Mouse (Mus musculus) megakaryocyte, adult 5-6 weeks (primary cell): ENCODE data around the gene Mars. TPM values are rescaled to one million over a fixed set of nuclear protein-coding genes. Genes with fewer than 3 reads are reported as not detected.
"Not testable (repeated sequence)": the region's sequence is repeated elsewhere in the genome, so short reads cannot be mapped to it uniquely, and the experiment has no call there.

Experiments
- ATAC-seq: 2 replicates; pipeline ENCODE4 v1.8.0; 2016; ENCODE audit warnings: mild to moderate bottlenecking, inconsistent platforms; ENCODE audit not compliant: poor library complexity, severe bottlenecking
- total RNA-seq, 2 experiments: library from RNA; stranded (forward) in 1 of 2; stranded (reverse) in 1 of 2; fragments of 153-499, 151-499 nt in 1 of 2; fragments of 221-1000, 200-1000 nt in 1 of 2; gene quantifications; 2 replicates each; pipeline versions ENCODE4 v1.2.3 to v1.2.4; 2015 to 2017

The Mars gene
- total RNA-seq, 2 experiments from 2014 or later: 38.4 to 95.2 TPM

DNA sequence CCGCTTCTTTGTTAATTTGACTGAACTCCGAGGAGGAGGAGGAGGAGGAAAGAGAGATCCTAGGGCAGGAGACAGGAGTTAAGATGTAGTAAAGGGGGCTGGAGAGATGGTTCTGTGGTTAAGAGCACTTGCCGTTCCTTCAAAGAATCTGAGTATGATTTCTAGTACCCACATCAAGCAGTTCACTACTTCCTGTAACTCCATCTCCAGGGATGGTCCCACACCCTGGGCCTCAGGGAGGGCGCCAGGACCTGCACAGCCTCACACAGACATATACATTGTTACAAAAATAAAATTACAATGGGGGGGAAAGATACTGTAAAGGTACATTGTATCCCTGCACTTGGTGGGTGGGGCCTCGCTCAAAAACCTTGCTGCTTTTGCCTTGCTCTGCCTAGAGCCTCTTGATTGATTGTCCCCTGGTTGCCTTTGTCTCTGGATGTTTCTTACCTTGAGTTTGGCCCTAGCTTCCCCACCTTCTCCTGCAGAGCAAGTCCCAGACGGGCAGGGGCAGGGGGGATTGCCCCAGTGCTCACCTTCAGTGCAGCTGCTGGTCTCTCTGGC is 26.0 kb upstream of the Mars start:
- ATAC-seq: no peak

DNA sequence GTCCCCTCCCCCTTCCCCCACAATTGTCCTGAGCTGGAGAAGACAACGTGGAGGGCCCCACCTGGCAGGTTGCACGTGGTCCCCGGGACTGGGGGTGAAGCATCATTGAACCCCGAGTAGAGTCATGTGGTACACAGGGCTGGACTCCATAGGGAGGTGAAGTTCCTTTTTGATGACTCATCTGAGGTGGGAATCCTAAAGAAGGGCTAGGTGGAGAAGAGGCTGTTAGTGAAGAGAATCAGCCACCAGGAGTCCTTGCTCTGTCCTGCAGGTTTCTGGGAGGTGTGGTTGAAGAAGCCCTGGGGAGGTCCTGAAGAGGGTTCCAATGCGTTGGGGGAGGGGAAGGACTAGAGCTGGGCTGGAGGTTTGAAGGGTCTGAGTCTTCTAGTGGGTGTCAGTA is 25.4 kb upstream of the Mars start:
- no peak for ATAC-seq

DNA sequence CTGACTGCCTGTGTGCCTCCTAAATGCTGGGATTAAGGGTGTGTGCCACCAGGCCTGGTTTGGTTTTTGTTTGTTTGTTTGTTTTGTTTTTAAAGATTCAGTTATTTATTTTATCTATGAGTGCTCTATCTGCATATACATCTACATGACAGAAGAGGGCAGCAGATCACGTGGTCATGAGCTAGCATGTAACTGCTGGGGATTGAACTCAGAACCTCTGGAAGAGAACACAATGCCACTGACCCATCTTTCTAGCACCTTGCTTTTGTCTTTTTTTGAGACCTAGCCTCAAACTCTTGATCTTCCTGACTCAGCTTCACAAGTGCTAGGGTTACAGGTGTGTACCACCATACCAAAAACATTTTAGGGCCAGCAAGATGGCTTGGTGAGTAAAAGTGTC is 23.7 kb upstream of the Mars start:
- ATAC-seq: no peak

- peak; percentile 58 for ATAC-seq
These were observed 21.6 kb upstream of the Mars start for GRCm38 (mm10) chr10:127333152-127333551.

DNA sequence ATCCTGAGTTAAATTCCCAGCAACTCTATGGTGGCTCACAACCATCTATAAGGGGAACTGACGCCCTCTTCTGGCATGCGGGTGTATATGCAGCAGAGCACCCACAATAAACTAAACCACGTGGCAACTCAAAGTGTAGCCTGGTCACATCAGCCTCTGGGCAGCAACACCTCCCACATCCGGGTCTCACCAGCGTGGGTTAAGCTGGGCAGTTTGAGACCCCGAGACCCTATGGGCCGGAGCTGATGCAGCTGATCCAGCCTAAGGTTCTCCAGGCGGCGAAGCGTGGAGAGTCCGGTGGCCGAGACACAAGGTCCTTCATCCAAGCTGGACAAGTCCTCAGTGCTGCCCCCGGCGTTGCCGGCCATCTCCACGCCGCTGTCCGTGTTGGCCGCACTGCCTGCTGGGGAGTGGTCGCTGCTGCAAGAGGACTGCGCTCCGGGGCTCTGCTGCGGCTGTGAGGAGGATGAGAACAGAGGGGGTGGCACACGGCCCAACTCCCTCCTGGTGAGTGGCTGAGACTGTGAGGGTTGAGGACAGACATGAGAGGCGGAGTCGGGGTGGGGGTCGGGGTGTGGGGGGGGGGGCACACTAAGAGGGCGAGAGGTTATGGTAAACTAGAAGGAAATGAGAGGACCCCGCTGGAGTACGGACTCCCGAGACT is 20.8 kb upstream of the Mars start:
- peak; percentile 31; the same call in 1 of the 2 replicates for ATAC-seq

GRCm38 (mm10) chr10:127330212-127330611 is 18.6 kb upstream of the Mars start:
- no peak for ATAC-seq

GRCm38 (mm10) chr10:127327461-127328145 is 16.0 kb upstream of the Mars start:
- ATAC-seq: no peak

GRCm38 (mm10) chr10:127326828-127327227 is 15.2 kb upstream of the Mars start:
- ATAC-seq: no peak

- ATAC-seq: no peak
These were observed 14.6 kb upstream of the Mars start for GRCm38 (mm10) chr10:127326017-127326801.

- ATAC-seq: no peak
These were observed 13.9 kb upstream of the Mars start for GRCm38 (mm10) chr10:127325454-127326016.

DNA sequence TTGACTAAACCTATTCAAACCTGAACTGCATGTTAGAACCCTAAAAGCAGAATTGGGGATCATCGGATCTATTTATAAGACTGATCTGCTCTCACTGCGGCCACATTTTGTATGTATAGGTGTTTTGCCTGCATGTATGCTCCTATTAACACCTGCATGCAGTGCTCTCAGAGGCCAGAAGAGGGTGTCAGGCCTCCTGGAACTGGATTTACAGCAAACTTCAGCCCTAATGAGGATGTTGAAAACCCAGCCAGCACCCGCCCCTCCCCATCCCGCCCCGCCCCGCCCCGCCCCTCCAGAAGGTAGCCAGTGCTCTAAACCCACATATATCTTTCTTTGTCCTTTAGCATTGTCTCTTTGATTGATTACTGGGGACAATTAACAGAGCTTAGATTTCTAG is 12.9 kb upstream of the Mars start:
- ATAC-seq: peak; percentile 73

DNA sequence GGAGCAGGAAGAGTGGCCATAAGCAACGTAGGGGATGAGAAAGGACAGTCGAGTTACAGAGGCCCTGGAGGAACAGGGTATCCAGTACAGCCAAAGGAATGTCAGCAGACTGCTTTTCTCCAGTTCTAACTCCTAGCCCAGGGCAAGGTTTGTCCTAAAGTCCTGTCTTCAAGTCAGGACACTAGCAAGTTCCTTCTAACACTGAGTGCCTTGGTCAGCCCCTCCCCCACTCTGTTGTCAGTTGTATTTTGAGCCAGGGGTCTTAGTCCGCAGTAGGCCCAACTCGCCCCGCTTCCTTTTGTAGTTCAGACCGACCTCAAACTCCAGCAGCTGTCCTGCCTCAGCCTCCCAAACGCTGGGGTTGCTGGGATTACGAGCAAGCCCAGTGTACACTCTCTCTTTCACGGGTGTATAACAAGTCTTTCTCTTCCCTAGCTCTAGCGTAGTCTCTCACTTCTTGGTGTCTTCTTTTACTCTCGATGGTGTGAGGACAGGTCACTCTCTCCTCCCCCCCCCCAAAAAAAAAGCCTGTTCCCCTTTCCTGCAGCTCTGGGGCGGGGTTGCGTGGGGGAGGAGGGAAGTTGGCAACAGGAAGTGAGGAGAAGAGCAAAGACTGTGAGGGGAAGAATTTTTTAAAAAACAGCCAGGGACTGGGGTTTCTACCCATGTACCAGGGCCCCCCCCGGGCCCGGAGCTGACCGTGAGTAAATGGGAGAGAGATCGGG is 11.7 kb upstream of the Mars start:
- peak; percentile 80 for ATAC-seq

DNA sequence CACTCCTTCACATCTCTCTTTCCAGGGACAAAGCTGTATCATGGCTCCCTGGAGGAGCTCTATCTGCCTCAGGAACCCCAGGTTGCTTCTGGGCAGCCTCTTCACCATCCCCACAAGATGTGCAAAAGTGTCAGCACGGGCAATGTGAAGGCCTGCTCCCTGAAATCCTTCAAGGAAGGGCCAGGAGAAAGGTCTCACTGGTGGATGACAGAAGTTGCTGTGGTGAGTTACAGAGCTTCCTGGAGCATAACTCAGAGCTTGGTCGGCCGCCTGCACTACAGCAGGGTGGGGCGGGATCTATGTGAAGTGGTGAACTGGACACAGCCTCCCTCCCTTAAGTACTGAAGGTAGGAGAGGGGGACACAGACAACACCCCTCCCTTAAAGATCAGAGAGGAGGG is 11.1 kb upstream of the Mars start:
- ATAC-seq: peak; percentile 19

DNA sequence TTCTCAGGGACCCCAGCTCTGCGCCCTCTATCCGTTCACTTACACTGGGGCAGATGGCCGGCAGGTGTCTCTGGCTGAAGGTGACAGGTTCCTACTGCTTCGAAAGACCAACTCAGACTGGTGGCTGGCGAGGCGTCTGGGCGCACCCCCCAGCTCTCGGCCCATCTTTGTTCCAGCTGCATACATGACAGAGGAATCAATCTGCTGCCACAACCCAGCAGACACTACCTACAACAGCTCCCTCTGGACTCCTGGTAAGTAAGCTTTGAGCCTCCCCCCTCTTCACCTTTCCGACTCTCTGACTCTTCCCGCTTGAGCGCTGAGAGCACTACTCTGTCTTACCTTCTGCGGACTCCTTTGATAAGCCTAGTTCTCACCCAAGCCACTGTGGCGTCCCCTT is 10.6 kb upstream of the Mars start:
- ATAC-seq: no peak

- ATAC-seq: peak; percentile 16; the same call in 1 of the 2 replicates
These were observed 10.0 kb upstream of the Mars start, which contains the start of gene Arhgap9 for GRCm38 (mm10) chr10:127321621-127322020. TSS of gene Arhgap9 (plus strand) at chr10:127321964.

DNA sequence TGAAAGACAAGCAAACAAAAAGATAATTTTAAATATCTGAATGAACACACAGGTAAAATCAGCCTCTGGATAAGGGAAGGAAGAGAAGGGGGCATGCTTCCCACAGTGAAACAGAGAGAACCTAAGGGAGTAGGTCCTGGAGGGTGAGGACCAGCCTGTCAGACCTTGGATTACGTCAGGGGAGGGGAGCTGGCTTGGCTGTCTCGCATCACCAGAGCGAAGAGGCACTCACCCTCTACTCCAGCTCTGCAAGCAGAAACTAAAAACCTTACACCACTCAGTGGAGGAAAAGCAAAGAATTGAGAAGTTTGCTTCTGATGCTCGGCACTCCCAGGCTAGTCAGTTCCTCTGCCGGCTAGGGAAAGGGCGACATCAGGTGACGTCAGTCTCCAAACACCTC is 8.4 kb upstream of the Mars start:
- ATAC-seq: no peak

DNA sequence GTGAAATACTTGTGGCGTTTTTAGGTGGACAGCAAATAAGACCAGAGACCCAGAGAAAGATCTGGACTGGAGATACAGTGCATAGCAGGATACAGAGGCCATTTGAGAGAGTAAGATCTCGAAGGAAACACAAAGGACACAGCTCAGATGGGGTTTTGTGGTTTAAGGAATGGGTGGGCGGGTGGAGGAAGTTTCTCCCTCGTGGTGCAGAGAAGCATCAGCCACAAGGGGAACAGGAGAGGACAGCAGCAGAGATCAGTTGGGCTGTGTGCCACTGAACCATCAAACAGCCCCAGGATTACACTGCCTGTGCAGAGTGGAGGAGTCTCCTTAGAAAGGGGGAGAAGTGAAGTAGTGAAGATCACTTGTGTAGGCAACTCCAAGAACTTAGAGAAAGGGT is 6.4 kb upstream of the Mars start:
- no peak for ATAC-seq

- no peak for ATAC-seq
These were observed 5.7 kb upstream of the Mars start for GRCm38 (mm10) chr10:127317277-127317676.

DNA sequence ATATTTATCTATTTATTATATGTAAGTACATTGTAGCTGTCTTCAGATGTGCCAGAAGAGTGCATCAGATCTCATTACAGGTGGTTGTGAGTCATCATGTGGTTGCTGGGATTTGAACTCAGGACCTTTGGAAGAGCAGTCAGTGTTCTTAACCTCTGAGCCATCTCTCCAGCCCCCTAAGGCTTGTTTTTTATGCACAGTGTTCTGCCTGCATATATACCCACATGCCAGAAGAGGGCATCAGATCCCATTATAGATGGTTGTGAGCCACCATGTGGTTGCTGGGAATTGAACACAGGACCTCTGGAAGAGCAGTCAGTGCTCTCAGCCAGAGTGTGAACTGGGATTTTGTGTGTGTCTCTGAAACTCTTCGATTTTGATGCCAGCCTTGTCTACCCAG is 3.4 kb upstream of the Mars start:
- ATAC-seq: not testable (repeated sequence)

GRCm38 (mm10) chr10:127313516-127313915 is 1.9 kb upstream of the Mars start:
- ATAC-seq: not testable (repeated sequence)
